Mouse (Mus musculus) megakaryocyte, embryonic 14.5 days (primary cell): ENCODE results near the gene Gapdh.

Source experiments
- FLI1 ChIP-seq: IDR thresholded peaks from 2 replicates; pipeline ENCODE4 v1.6.1; 2012; ENCODE audit warnings: low read length, inconsistent platforms, mixed read lengths
- GATA1 ChIP-seq: IDR thresholded peaks from 3 replicates; pipeline ENCODE4 v1.6.1; 2012; ENCODE audit warnings: mixed read lengths, low read length, inconsistent platforms, borderline replicate concordance

DNA sequence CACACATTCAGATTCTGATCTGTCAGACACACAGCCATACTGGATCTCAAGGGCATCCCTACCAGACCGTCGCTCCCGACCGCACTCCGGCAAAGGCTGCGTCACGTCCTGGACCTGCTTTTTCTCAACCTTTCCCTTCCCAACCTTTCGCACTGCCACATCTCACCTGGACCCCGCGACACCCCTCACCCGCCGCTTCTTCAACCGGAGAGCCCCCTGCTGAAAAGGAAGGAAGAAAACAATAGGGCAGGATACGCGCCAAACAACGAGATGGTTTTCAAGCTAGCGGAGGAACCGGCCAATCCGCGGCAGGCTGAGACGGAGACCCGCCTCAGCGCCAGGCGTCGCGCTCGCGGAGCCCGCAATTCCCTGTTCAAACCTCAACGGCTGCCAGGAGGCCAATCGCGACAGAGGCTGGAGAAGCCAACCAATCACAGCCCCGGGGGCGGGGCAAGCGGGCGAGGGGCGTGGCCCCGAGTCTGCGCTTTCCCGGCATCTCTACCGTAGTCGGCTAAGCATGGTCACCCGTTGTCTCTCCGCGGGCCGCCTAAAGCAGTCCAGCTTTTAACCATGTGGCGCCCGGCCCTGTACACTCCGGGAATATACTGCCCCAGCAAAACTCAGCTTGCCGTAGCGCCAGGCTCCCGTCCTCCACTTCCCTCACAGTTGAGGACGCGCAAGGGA, 25.2 kb upstream of the Gapdh start, which contains the start of the genes Ncapd2 and Mrpl51:
- TF ChIP-seq FLI1 (no peak), GATA1 (no peak)
